Mouse (Mus musculus) common myeloid progenitor, adult 5-6 weeks (primary cell): ENCODE data around the gene Polr3b. TPM values are rescaled to one million over a fixed set of nuclear protein-coding genes. Genes with fewer than 3 reads are reported as not detected.

Source experiments
- ATAC-seq: replicated peaks from 2 replicates; pipeline ENCODE4 v1.8.0; 2016; ENCODE audit warnings: low read depth, mild to moderate bottlenecking, moderate TSS enrichment, inconsistent platforms; ENCODE audit not compliant: poor library complexity, severe bottlenecking
- total RNA-seq: library from RNA; stranded (forward); fragments of 200-1000, 187-1606 nt; gene quantifications from 2 replicates; pipeline ENCODE4 v1.2.3, GENCODE M21; 2017

Gene Polr3b
- total RNA-seq, 1 experiment from 2014 or later: 45.5 TPM

DNA sequence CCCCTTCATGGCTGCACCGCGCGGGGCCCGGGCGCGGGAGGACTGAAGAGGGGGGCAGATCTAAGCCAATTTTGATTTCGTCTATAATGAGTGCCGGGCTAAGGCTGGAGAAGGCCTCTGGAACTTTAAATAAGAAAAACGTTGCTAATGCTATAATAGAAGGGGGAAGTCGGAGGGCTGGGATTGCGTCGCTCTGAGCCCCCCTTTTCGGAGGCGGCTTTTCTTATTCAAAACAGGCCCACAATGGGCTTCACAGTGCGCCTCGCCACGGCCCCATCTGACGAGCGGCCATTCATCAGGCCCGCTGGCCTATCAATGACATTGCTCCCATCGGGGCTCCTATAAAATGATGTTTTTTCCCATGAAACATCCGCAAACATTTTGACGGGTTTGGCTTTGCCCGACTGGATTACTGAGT, 133.7 kb downstream of the Polr3b start, which contains the start of gene Rfx4:
Gene Rfx4 (plus strand): TSS at position 277 of the 418 bp plus-strand sequence.
- no peak for ATAC-seq

DNA sequence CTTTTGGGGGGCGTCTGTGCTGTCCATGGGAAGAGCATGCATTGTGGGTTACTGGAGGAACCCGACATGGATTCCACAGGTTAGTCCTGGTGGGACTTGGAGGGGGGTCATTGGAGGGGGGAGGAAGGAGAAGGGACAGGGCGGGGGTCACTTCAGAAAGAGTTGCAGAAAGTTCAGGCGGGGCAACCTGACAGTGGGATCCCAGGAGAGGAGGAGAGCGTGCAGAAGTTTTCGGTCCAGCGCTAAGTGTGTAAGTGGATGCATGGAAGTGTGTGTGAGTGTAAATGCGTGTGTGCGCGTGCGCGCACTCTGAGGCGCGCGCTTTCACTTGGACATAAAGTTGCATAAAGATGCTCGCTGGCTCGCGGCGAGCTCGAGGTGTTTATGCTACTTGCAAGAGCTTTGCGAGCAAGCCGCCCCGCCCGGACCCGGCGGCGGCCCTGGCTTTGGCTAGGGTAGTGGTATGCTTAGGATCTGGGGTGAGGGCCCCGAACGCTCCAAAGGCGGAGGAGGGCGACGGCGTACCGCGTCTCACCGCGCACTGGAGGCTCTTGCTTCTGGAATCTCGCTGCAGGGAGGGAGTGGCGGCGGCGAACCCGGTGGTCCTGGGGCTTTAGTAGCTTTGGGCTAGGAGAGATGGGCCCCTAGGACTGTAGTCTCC, 134.5 kb downstream of the Polr3b start:
- 0 out of 2 replicates have a peak, but pooled peaks have one; percentile 10 for ATAC-seq

DNA sequence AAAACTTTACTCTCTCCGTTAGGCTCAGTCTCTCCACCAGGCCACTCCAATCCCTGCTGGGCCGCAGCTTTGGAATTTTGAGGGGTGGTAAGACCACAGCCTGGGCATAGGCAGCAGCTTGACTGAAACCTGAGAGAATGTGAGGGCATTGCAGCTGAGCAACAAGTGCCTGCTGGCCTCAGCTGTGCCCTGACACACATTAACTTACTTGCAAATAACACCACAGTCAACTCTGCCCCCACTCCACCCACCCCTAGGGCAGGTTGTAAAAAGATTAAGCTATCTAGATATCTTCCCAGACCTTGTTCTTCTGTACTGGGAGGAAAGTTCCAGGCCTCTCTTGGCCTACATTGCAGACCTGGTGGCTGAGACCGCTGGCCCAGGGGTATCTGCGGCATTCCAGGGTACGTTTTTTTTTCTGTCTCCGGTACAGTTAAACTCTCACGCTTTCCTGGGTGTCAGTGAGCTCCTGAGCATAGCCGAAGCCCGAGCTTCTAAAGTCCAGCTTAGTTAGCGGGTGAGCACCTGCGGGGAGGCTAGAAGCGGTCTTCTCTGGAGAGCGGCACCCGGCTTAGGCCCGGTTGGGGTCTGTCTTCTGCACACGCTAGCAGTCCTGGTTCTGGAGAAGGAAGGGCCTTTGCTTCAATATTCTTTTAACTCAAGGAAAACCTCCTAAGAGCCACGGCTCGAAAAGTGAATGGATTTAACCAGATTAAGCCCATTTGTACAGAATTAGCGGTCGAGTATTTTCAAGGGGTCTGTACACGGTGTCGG, 135.5 kb downstream of the Polr3b start:
- ATAC-seq: no peak

DNA sequence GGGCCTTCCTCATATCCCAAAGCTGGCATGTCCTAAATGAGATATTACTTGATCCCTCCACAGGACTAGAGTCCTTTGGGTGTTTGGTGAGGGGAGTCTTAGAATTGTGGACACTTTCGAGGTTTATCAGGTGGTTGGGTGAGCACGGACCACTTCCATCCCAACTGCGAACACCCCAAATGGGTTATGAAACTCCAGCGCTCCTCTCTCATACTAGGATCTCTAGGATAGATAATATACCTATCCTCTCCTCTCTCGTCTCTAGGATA, 136.0 kb downstream of the Polr3b start:
- ATAC-seq: no peak

DNA sequence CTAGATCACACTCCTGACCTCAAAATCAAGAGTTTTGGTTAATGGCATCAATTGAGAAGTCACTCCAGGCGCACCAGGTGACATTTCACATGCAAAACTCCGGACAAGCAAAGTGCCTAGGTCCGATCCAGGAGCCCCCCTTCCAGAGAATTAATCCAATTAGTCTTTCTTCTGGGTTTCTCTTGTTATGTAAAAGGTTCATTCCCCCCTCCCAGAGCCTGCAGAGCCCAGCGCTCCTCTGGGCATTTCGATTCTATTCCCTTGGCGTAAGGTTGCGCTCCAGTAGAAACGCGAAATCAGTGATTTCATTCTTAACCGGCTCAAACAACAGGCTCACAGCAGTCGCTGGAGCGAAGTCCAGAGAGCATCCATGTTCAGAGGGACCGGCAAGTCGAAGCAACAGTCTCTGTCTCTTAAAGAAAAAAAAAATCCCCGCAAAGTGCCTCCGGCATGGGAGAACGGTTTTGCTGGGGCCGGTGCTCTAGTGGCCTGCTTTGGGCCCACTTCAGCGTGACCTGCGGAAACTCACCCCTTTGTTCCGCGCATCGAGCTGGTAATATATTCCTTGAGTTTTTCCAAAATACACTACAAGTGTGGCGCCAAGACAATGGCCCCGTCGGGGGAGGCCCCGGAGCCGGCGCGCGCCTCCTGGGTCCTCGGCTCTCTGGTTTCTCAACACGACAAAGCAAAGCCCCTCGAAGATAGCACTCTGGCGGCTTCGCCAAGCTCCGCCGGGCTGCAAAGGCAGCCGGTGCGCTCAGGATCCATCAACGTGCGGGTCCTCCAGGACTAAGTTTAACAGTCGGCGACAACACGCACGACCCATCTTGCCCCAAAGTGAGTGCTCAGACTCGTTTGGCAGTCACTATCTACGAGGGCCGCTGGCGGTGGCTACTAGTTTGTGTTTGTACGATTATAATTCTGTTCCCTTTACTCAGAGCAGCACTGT, 136.7 kb downstream of the Polr3b start:
- ATAC-seq: 0 out of 2 replicates have a peak, but pooled peaks have one; percentile 2

DNA sequence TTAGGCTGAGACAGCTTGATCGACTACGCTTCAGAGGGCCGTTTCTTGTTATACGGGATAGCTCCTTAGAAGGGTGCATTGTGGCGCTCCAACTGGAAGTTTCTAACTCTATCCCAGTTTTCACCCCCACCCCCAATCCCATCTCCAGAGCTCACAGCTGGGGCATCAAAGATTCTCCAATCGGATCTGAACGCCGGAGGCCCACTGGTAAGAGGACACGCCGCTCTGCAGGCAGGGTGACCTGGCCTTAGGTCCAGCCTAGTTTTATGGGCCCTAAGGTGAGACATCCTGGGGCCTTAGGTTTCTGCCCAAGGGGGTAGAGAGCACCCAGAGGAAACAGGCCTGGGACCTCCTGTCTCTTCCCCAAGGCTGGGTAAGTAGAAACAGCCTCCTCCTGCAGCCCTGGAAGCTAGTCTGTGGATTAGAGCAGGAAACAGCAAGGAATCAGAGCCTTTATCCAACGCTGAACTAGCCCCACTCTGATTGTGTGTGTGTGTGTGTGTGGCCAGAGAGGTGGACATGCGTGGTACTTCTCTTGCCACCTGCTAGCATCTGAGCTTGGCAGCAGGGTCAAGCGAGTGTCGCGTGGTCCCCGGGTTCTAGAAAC, 137.5 kb downstream of the Polr3b start:
- no peak for ATAC-seq

DNA sequence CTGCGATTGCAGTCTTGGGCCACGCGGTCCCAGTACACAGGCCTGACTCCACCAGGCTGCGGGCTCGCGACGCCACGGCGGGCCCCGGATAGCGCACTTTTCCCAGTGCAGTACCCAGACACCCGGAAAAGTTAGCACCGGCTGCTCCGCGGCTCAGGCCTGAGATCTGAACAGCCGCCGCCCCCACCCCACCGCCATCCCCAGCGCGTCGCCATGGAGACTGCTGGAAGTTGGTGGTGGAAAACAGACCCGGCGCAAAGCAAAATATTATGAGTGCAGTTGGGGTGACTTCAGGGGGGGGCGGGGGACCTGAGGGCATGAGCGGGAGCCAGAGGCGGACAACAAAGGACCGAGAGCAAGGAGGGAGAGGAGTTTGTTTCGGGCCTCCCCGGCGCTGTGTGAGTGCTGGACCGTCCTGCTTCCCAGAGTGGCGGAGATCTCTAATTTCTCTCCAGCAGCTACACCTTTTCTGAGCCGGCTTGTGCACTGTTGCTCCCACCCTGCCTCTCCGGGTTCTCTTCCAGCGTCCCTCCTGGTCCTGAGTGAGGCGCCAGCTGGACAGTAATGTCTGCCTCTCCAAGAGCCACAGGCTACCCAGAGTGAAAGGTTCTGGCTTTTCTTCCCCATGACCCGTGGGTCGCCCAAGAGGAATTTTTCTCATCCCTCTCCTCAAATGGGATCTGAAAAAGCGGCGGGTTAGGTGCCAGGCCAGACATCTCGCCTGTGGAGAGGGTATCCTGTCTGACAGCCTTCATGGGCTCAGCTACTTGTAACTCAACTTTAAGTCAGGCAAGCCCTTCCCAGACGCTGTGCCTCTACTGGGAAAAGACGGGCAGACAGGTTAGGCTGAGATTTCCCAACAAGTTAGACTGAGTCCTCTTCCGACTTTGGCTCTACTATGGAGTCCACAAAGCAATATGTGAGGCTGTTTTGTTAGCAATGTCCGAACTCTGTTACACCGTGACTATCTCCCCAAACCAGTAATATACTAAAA, 138.3 kb downstream of the Polr3b start:
- peak; percentile 21 for ATAC-seq

DNA sequence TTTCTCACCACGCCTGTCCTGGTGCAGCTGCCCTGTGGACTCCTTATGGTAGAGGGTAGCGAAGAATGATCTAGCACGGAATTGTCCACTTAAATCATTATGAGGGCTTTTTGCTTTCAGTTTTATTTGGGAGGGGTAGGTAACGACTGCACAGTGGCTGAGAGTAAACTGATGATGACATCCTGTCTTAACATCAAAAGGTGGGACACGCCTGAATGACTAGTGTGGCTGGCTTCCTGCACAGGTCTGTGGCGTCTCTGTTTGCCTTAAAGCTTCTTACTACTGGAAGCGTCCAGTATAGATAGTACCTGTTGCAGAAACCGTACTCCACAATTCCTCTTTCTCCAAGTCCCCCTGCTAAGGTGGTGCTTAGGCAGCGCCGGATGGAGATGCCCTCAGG, 146.7 kb downstream of the Polr3b start:
- no peak for ATAC-seq

DNA sequence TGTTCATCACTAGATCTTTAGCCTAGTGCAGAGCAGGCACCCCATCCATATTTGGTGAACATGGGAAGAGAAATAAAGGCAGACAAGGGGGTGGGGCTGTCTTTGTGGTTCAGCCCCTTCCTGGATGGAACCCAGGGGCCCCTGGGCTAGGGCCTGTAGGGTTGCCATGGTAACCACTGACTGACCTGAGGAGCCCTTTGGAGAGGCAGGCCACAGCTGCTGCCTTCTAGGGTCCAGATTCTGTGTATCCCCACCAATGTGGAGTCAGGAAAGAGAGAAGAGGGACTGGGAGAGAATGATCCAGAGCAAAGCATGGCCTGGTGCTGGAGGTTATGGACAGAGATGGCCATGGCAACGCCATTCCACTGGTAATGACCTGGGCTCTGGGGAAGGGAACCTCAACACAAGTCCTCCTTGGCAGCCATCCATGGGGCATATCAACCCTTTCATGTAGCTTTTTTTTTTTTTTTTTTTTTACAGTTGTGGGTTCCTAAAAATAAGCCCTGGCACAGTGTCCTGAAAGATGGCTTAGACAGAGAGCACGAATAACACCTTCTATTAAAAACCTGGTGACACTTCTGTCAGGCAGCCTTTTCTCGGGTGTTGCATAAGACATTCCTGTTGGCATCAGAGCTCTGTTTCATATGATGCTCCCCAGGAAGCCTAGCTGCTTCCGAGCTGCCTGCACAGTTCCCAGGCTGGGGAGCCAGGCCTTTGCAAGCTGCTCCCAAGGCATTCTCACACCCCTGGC, 150.5 kb downstream of the Polr3b start:
- no peak for ATAC-seq

DNA sequence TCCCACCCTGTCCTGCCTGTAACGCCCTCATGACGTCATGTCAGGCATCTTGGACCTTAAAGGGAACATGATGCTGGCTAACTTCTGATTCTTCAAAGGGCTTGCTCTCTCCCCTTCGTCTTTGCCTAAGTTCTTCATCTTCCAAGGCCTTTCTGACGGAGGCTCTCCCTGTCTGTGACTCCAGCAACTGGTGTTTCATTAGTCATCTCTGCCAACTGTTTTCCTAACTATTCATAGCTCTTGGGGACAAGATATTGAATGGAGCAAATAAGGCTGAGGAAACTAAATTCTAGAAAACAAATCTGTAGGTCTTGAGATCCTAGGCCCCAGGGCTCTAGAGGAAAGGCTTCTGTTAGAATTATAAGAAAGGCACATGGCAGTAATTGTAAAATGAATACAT, 151.8 kb downstream of the Polr3b start:
- no peak for ATAC-seq

DNA sequence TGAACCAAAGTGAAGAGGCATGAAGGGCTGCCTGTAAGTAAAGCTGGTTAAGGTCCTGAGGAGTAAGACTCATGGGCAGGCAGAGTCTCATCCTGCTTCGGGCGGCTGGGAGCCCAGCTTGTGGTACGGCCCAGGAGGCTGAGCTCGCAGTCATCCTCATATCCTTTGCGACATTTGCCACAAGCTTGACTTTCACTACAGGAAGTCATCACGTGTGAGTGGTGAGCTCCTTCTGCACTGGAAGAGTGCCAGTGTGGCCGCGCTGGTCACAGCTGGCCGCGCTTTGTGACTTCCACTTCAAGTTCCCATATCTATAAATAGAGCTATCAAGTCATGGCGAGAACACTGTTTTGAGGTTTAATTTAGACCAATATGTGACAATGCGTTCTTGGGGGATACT, 152.5 kb downstream of the Polr3b start:
- ATAC-seq: peak; percentile 85

Other genes starting within 250 kb of the Polr3b start
- 0.14 and 1.0 TPM in 2 replicates for gene Nuak1, start 181.7 kb upstream of the Polr3b start, total RNA-seq
- gene Ckap4, start 88.2 kb upstream of the Polr3b start, total RNA-seq: 32.7 and 35.9 TPM in 2 replicates
- 11.2 and 21.0 TPM in 2 replicates for gene Tcp11l2, start 45.7 kb upstream of the Polr3b start, total RNA-seq
- not detected in 2 replicates for gene Rfx4, start 133.8 kb downstream of the Polr3b start, total RNA-seq